Mouse (Mus musculus) gastrocnemius, postnatal 25 days (tissue): ENCODE data around the gene S1pr2. TPM values are rescaled to one million over a fixed set of nuclear protein-coding genes. Genes with fewer than 3 reads are reported as not detected.
A peak's percentile ranks its signal among the peaks of the same experiment; 100 is the strongest.
"Not testable (repeated sequence)": the region's sequence is repeated elsewhere in the genome, so short reads cannot be mapped to it uniquely, and the experiment has no call there.

Source experiments
- DNase-seq: peaks from one replicate; pipeline ENCODE4 v3.0.0; 2022
- long read RNA-seq, 2 experiments: library from polyadenylated mRNA; stranded (forward); transcript quantifications; one replicate each; pipeline ENCODE4 v2.0.0; 2021
- total RNA-seq, 2 experiments: library from RNA; stranded (reverse); gene quantifications; 1 replicate in 1 of 2; 2 replicates in 1 of 2; pipeline ENCODE4 v1.2.3; 2021

Gene S1pr2
- 1 to 10 TPM; 2.3 to 3.6 TPM for total RNA-seq
- long read RNA-seq, experiment 1, full-length matches to known transcripts = 3 of 5 reads
- long read RNA-seq, experiment 1, partial matches to known transcripts = 0 of 5 reads
- long read RNA-seq, experiment 1, other reads (novel, unspliced or antisense) = 2 of 5 reads
- long read RNA-seq, experiment 2, full-length matches to known transcripts = 6 of 8 reads
- long read RNA-seq, experiment 2, partial matches to known transcripts = 0 of 8 reads
- long read RNA-seq, experiment 2, other reads (novel, unspliced or antisense) = 2 of 8 reads

DNA sequence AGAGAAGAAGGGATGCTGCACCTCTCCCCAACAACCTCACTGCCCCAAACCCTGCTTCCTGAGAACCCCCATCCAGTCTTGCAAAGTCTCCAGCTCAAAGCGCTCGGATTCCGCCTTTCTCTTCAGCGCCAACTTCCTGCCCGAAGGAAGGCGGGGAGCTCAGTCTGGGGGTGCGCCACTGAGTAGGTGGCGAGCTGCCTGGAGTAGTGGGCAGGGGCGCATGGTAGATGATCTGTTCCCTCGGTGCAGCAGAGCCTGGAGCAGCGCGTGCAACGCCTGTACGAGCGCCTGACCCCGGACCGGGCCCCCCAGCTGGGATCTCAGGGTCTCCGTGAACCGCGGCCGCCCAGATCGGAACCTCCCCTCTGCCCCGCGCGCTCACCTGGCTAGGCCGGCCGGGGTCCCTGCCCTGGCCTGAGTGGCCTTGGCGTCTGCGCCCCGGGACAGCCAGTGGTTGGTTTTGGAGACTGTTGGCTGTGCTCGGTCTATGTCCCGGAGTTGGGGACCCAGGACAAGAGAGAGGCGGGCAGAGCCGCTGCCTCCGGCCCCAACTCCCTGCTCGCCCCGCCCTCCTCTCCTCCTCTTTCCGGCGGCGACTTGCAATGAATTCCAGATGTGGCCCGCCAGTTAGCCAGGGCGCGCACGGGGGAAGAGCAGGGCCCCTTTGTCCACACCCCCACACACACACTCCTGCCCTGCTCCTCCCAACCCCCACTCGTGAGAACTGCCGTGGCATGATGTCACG lies at the start of gene S1pr2:
Gene S1pr2 (minus strand): TSS at position 566 of the 745 bp plus-strand sequence.
- DNase-seq = peak; percentile 87

GRCm38 (mm10) chr9:21025258-21025810 lies 48.8 kb upstream of the S1pr2 start:
- no peak for DNase-seq

- DNase-seq = no peak
Measured at GRCm38 (mm10) chr9:21022726-21023125, 46.1 kb upstream of the S1pr2 start.

DNA sequence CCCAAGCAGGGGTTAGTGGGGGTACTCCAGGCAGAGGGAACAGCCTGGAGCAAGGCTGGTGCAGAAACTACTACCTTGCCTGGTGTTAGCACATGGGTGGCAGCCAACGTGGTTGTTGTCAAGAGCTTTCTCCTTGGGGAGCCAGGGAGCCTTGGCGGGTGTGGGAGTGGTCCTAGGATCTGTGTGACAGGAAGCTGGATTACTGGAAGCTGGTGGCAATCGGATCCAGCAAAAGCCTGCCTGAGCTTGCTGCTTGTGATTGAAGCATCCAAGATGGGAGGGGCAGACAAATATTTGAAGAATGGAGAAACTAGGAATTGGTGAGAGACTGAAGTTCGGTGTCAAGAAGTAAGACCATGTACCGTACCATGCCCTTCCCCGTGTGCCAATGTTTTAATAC lies 45.7 kb upstream of the S1pr2 start:
- DNase-seq = no peak

- DNase-seq = no peak
Measured at GRCm38 (mm10) chr9:21021363-21021762, 44.8 kb upstream of the S1pr2 start.

DNA sequence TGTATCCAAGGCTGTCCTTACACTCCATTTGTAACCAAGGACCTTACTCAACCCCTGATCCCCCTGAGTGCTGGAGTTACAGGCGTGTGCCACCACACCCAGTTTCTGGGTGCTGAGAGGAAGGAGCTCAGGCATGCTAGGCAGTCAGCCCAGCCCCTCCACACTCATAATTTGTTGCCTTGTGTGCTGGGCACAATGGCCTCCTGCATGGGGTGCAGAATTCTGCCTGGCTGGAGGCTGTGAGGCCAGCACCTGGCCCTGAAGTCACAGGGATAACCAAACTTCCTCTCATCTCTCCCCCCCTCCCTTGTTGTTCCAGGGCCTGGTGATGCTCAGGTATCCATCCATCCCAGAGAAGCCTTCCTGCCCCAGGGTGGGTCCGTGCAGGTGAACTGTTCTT lies 42.0 kb upstream of the S1pr2 start:
- no peak for DNase-seq

- no peak for DNase-seq
Measured at GRCm38 (mm10) chr9:21017177-21017575, 40.6 kb upstream of the S1pr2 start.

DNA sequence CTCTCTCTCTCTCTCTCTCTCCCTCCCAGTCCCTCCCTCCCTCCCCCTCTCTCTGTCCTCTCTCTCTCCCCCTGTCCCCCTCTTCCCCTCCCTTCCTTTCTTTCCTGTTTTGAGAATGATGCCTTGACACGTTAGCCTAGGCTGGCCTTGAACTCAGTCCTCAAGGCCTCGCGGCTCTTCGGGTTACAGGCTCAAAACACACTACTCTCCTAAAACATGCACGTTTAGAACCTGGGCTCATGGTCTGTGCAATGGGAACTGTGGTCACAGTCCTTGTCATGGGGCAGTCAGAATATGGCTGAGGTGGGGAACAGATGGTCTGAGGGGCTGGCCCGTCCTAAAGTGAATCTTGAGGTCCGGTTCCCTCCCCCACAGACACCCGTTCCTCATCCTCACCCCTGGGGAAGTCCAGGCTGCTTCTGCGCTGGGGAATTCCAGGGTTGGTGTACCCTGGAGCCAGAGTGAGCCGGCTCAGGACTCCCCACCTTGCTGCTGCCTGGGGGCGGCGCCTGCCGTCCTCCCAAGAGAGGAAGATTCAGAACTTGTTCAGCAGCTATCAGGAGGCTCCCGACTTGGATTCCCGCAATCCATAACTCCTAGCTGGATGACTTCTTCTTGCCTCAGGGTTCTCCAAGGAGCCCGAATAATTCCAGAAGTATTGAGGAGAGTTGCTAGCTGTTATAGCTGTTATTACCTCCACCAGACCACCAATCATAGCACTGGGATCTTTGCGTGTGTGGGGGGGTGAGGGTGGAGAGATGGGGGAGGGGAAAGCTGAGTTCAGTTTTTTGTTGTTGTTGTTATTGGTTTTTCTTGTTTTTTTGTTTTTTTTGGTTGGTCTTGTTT lies 40.0 kb upstream of the S1pr2 start:
- DNase-seq = no peak

GRCm38 (mm10) chr9:21015571-21016130 lies 39.1 kb upstream of the S1pr2 start, which contains the start of gene Icam1:
Icam1 (plus strand) TSS chr9:21015985.
- peak; percentile 58 for DNase-seq

GRCm38 (mm10) chr9:21014691-21015570 lies 38.4 kb upstream of the S1pr2 start:
- DNase-seq = peak; percentile 62

- DNase-seq = no peak
Measured at GRCm38 (mm10) chr9:21012368-21012767, 35.8 kb upstream of the S1pr2 start.

DNA sequence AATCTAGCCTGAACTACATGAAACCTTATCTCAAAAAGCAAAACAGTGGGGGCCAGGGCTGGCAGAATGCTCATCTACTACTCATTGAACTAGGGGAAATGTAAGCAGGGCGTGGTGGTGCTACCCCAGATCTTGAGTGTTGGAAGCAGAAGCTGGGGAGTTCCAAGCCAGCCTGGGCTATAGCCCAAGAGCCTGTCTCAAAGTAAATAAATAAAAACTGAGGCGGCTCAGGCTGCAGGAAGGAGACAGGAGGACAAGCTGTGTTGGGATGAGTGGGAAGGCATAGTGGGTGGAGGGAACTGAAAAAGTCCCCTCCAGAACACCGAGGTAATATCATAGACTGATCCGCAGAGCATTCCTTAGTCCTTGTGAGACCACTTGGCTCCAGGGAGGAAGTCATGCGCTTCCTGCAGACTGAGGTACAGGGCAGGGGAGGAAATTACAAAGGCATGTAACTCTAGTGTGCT lies 35.3 kb upstream of the S1pr2 start:
- no peak for DNase-seq

GRCm38 (mm10) chr9:21010939-21011541 lies 34.5 kb upstream of the S1pr2 start:
- DNase-seq = not testable (repeated sequence)

- DNase-seq = peak; percentile 54
Measured at GRCm38 (mm10) chr9:21010362-21010761, 33.8 kb upstream of the S1pr2 start.

DNA sequence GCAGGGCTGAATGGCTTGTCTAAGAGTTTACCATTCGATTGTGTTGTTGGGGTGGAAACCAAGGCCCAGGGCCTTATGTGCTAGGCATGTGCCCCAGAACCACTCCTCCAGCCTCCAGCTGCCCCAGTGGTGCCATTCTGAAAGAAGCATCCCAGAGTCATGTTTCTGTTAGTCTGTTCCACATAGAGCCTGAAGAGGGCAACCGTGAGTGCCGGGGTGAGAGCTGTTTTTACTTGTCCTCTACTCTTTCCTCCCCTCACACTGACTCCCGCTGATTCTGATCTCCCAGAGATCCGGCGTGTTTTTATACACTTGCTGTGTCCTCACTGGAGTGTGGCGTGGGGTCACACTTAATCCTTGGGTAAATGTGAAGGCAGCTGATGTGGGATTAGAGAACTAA lies 31.4 kb upstream of the S1pr2 start:
- DNase-seq = no peak

DNA sequence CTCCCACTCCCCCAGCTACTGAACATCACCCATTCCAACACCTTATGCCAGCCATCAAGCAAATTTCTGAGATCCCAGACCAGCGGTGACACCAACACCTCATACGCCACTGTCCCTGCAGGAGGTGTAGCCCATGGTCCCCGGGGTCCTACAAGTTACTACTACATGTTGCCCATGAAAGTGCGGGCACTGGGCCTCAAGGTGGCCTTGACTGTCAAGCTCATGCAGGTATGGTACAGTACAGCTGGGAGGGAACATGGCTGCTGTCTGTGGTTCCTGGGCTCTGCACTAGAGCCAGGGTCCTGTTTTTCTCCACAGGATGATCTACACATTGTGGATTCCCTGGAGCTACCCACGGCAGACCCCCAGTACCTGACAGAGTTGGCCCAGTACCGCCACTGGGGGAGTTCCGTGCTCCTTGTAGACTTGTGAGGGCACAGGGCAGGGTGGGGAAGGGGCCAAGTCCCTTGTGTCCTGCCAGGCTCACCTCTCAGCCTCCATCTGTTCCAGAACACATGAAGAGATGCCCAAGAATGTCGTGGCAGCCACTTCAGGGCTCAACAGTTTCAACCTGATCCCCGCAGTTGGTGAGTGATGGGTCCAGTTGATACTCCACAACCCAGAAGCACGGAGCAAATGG lies 30.9 kb upstream of the S1pr2 start:
- DNase-seq = no peak

DNA sequence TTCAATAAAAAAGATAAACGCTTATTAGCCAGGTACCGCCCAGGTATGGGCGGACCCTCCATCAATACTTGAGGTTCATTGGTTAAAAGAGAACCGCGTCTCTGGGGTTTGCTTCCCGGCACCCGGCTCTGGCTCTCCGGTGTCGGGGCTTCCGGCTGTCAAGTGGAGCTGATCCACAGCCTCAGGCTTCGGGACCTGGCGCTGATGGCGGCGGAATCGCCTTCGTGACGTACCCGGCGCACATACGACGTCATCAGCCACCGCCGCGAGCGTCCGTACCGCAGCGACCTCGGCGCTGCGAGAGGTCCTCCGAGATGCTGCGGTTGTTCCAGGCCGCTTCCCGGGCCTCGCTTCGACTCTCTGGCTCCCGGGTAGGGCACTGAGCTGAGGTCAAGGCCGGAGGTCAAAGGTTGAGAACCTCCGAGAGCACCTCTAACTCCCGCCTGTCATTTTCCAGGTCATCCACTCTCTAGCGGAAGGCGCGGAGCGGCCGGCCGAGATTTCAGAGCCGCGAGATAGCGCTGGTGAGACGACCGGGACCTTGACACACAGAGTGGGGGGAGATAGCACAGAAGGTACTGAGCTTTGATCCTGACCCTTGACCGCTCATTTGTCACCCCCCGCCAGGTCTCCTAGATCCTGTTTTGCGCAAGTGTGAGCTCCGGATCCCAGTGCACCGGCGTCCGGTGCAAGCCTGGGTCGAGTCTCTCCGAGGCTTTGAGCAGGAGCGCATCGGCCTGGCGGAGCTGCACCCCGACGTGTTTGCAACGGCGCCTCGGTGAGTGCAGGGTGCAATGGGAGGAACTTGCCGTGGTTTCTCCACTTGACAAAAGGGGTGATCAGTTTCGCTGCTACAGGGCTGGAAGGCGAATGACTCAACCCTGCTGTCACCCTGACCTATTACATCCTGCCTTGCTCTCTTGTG lies 26.3 kb upstream of the S1pr2 start, which contains the start of gene Mrpl4:
Gene Mrpl4 (plus strand): TSS at position 112 of the 925 bp plus-strand sequence.
- DNase-seq = peak; percentile 78

- DNase-seq = no peak
Measured at GRCm38 (mm10) chr9:21002270-21002626, 25.7 kb upstream of the S1pr2 start.
